Mouse (Mus musculus): ENCODE measurements around the gene Plekho1. TPM values are rescaled to one million over a fixed set of nuclear protein-coding genes. Genes with fewer than 3 reads are reported as not detected.
"Not testable (repeated sequence)": the region's sequence is repeated elsewhere in the genome, so short reads cannot be mapped to it uniquely, and the experiment has no call there.

The Plekho1 gene
- 61.2 and 77.0 TPM in 2 replicates for polyA plus RNA-seq (2015; fragmentation: Nextera tagmentation; extraction: Ambion mirVana)

DNA sequence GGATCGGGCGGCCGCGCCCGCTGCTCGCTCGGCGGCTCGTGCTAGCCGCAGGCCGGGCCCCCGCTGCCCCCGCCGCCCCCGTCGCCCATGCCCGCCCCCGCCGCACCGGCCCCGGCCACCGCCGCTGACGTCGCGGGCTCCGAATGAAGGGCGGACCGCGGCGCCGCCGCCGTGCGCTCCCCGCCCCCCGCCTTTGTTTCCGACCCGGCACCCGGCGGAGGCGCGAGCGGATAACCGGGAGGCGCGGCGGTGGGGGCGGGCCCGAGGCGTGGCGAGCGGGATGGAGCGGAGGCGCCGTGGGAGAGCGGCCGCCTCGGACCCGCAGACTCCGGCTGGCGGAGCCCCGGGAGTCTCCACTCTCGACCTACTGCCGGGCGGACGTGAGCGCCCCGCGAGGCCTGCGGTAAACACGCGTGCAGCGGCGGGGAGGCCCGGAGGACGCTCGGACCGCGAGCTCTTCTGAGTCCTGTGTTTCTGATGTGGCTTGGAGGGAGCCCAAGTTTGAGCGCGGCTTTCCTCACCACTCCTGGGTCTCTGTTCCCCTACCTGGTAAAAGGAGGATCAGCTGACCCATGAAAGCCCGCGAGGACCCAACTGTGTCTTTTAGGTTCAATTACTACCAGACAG, at the start of gene Plekho1:
Gene Plekho1, minus strand, starts transcription at position 200 of the 627 bp plus-strand sequence.
- peak within 1 kb of the TSS; percentile 89 for H3K9ac ChIP-seq (replicated peaks)
- under 1% methylated on average over 54 of the region's 84 CpGs for WGBS
- H3K36me3 ChIP-seq: peaks cover 24% of the 10 kb centered on the region
- H3K4me1 ChIP-seq (replicated peaks): peaks cover 65% of the 10 kb centered on the region
- H3K9me3 ChIP-seq: no peaks in the 10 kb centered on the region
- no peaks in the 10 kb centered on the region for H3K27me3 ChIP-seq
- peak within 1 kb of the TSS; percentile 99 for H3K27ac ChIP-seq
- peak within 1 kb of the TSS; percentile 88 for H3K4me2 ChIP-seq (replicated peaks)
- peak within 1 kb of the TSS; percentile 86 for H3K4me3 ChIP-seq (replicated peaks)
- peak; percentile 74 for ATAC-seq

DNA sequence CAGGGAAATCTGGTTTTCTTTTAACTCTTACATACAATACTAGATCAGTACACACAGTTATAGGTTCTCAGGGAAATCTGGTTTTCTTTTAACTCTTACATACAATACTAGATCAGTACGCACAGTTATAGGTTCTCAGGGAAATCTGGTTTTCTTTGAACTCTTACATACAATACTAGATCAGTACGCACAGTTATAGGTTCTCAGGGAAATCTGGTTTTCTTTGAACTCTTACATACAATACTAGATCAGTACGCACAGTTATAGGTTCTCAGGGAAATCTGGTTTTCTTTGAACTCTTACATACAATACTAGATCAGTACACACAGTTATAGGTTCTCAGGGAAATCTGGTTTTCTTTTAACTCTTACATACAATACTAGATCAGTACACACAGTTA, 48.8 kb upstream of the Plekho1 start:
- ATAC-seq; H3K4me2 ChIP-seq (replicated peaks); H3K27me3 ChIP-seq; H3K4me1 ChIP-seq (replicated peaks); H3K9ac ChIP-seq (replicated peaks); H3K9me3 ChIP-seq; H3K4me3 ChIP-seq (replicated peaks); H3K27ac ChIP-seq: not testable (repeated sequence)
- WGBS: 88% methylated on average over 3 of the region's 3 CpGs
- peaks cover 27% of the 10 kb centered on the region for H3K36me3 ChIP-seq

DNA sequence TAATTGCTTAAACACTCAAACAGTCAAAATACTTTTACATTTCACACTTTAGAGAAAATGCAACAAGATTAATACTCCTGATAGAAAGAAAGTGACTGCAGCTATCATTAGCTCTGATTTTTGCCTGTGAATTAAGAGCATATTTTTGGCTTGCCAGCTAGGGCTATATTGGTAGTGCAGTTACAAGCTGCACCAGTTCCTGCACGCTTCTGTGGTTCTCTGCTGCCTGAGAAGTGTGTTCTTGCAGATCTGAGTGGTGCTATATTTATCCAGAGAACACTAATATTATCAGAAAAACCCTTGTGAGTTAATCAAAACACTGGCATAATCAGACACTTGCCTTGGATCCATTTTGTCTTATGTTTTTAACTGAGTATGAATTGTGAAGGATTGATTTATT, 47.3 kb upstream of the Plekho1 start:
- no peak for ATAC-seq

DNA sequence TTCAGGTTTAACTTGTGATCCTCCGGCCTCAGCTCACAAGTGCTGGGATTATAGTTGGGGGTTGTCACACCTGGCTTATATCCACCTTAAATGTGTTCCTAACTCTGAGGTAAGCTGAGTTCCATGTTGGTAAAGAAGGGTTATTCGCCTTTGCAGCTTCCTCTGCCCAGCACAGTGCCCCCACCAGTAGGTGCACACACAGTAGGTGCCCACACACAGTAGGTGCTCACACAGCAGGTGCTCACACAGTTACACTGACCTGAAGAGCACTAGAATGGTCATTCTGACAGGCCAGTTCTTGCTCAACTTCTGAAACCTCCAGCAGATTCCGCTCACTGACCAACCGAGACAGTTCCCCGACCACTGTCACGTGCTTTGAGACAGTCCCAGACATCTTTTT, 45.3 kb upstream of the Plekho1 start:
- no peak overlapping the region for H3K9ac ChIP-seq (replicated peaks)
- no peak for ATAC-seq
- no peak overlapping the region for H3K4me2 ChIP-seq (replicated peaks)
- no peaks in the 10 kb centered on the region for H3K27me3 ChIP-seq
- H3K27ac ChIP-seq: no peak overlapping the region
- H3K36me3 ChIP-seq: peaks cover 27% of the 10 kb centered on the region
- no peaks in the 10 kb centered on the region for H3K4me1 ChIP-seq (replicated peaks)
- WGBS: 95% methylated on average over 6 of the region's 6 CpGs
- H3K4me3 ChIP-seq (replicated peaks): no peak overlapping the region
- no peaks in the 10 kb centered on the region for H3K9me3 ChIP-seq

More for the DNA sequence above, 47.3 kb upstream of the Plekho1 start:
- Histone ChIP-seq H3K27me3 (no peaks in the 10 kb centered on the region), H3K27ac (no peak overlapping the region), H3K36me3 (peaks cover 32% of the 10 kb centered on the region), H3K4me2 (replicated peaks) (no peak overlapping the region), H3K9me3 (no peaks in the 10 kb centered on the region), H3K9ac (replicated peaks) (no peak overlapping the region), H3K4me1 (replicated peaks) (no peaks in the 10 kb centered on the region), H3K4me3 (replicated peaks) (no peak overlapping the region)
- WGBS: 94% methylated on average over 1 of the region's 1 CpGs

DNA sequence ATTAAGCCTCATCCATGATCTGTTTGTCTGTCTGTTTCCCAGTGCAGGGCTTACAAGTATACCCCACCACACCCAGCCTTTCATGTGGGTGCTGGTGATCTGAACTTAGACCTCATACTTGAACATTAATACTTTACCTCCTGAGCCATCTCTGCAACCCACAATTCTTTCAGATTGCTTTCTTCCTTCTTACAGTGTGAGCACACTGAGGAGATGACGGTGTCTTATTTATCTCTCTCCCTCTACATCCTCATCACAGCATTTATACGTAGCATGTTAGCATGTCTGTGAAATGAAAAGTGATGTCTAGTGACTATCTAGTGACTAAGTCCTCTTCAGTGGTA, 44.8 kb upstream of the Plekho1 start:
- no peak overlapping the region for H3K27ac ChIP-seq
- no peak overlapping the region for H3K9ac ChIP-seq (replicated peaks)
- no peaks in the 10 kb centered on the region for H3K4me1 ChIP-seq (replicated peaks)
- H3K4me3 ChIP-seq (replicated peaks): no peak overlapping the region
- H3K4me2 ChIP-seq (replicated peaks): no peak overlapping the region
- H3K36me3 ChIP-seq: peaks cover 25% of the 10 kb centered on the region
- H3K9me3 ChIP-seq: no peaks in the 10 kb centered on the region
- 96% methylated on average over 2 of the region's 2 CpGs for WGBS
- no peak for ATAC-seq
- no peaks in the 10 kb centered on the region for H3K27me3 ChIP-seq

DNA sequence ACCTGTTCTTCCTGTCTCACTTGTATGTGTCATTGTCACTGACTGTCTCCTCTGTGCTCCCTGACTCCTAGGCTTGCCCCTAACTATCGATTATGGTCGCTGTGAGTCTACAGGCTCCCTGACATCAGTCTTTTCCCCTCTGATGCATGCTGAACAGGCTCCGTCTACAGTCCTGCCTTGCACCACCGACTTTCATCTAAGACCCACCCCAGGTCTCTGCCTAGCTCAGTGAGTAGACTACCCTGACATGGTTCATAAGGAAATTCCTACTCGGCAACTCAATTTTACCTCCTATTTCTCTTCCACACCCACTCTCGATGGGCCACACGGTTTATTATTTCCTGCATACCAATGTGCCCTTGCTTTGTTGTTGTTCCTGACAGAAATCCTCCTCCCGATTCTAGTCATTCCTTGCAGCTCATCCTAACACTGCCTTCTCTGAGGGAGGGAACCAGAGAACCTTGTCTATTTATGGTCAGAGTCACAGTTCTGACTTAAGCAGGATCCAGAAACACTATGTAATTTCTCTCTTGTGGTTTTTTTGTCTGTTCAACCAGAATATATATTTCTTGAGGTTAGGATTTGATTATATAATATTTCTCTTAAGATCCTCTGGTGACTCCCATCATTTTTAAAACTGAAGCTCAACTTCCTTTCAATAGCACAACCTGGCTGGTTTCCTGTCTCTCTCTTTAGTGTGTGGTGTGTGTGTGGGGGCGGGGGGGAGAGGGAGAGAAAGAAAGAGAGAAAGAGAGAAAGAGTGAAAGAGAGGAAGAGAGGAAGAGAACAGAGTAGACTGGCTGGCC, 44.3 kb upstream of the Plekho1 start:
- 80% methylated on average over 9 of the region's 9 CpGs for WGBS
- Histone ChIP-seq H3K27me3 (no peaks in the 10 kb centered on the region), H3K9ac (replicated peaks) (no peak overlapping the region), H3K4me1 (replicated peaks) (no peaks in the 10 kb centered on the region), H3K4me2 (replicated peaks) (no peak overlapping the region), H3K36me3 (peaks cover 23% of the 10 kb centered on the region), H3K4me3 (replicated peaks) (no peak overlapping the region), H3K27ac (no peak overlapping the region), H3K9me3 (no peaks in the 10 kb centered on the region)
- ATAC-seq: no peak

DNA sequence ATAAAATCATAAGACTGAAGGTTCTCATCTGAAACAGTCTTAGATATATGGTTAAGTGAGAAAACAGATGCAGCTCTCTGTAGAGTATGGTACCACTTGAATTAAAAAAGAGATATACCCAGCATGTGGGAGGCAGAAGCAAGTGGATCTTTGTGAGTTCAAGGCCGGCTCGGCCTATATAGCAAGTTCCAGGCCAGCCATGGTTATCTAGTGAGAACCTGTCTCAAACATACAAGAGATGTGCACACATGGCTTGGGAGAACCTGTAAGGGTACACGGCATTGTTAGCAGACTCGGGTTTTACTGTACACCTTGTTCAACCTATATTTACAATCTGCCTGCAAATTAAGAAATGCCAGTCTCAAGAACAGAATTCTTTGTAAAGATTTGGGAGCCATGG, 43.0 kb upstream of the Plekho1 start:
- no peak for ATAC-seq
- Histone ChIP-seq H3K27ac (no peak overlapping the region), H3K4me2 (replicated peaks) (no peak overlapping the region), H3K4me3 (replicated peaks) (no peak overlapping the region), H3K27me3 (no peaks in the 10 kb centered on the region), H3K36me3 (peaks cover 22% of the 10 kb centered on the region), H3K9ac (replicated peaks) (no peak overlapping the region), H3K4me1 (replicated peaks) (no peaks in the 10 kb centered on the region), H3K9me3 (no peaks in the 10 kb centered on the region)
- WGBS: 95% methylated on average over 4 of the region's 4 CpGs

DNA sequence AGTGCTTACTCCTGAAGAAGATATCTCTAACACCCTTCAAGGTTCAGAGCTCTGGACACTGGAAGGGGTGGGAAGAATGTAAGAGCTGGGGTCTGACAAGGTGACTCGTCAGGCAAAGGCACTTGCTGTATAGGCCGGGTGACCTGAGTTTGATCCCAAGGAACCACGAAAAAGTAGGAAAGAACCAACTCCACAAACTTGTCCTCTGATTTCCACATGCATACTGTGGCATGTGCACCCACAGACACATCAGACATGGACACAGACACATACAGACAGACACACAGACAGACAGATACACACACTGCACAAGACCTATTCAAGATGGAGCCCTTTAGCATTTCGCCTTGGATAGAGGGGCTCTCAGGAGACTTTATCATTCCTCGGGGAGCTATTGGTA, 42.4 kb upstream of the Plekho1 start:
- peaks cover 28% of the 10 kb centered on the region for H3K36me3 ChIP-seq
- H3K9ac ChIP-seq (replicated peaks): no peak overlapping the region
- WGBS: 85% methylated on average over 5 of the region's 5 CpGs
- H3K9me3 ChIP-seq: no peaks in the 10 kb centered on the region
- H3K27me3 ChIP-seq: no peaks in the 10 kb centered on the region
- no peak overlapping the region for H3K27ac ChIP-seq
- no peaks in the 10 kb centered on the region for H3K4me1 ChIP-seq (replicated peaks)
- no peak for ATAC-seq
- no peak overlapping the region for H3K4me2 ChIP-seq (replicated peaks)
- no peak overlapping the region for H3K4me3 ChIP-seq (replicated peaks)

DNA sequence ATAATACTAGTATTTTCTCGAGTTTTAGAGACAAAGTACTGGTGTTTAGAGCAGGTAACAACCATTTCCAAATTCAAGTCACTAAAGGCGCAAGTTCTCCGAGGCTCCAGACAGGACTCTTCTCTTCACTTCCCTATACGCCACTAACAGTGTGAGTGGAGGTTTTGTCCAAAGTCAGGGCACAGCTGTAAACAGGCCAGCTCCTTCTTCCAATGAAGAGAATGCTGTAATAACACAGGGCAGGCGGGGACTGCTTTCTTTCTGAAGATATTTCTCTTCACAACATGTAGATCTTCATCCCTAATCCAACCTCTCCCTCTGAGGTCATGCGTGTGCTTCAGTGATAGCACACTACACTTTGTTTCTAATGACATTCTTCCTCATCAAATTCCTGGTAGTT, 41.0 kb upstream of the Plekho1 start:
- no peaks in the 10 kb centered on the region for H3K4me1 ChIP-seq (replicated peaks)
- H3K27me3 ChIP-seq: no peaks in the 10 kb centered on the region
- WGBS: 93% methylated on average over 6 of the region's 6 CpGs
- H3K4me3 ChIP-seq (replicated peaks): no peak overlapping the region
- no peaks in the 10 kb centered on the region for H3K9me3 ChIP-seq
- no peak for ATAC-seq
- no peak overlapping the region for H3K9ac ChIP-seq (replicated peaks)
- H3K4me2 ChIP-seq (replicated peaks): no peak overlapping the region
- H3K27ac ChIP-seq: no peak overlapping the region
- H3K36me3 ChIP-seq: peaks cover 38% of the 10 kb centered on the region

DNA sequence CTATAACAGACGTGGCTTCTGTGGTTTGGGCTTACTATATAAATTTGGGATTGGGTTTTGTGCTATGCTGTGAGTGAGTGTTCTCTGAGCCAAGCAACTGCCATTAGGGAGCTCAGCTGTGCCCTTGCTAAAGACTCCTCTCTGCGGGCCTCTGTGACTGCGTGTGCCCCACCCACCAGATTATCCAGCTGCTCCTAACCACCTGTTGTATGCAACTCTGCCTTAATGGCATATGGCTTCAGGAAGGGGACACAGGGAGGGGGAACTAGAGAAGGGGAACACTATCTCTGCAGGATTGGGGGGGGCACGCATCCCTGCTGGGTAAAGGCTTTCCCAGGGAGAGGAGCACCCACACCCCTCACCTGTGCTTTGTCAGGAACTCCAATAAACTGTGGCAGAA, 37.2 kb upstream of the Plekho1 start:
- Histone ChIP-seq H3K4me2 (replicated peaks) (no peak overlapping the region), H3K27me3 (no peaks in the 10 kb centered on the region), H3K36me3 (peaks cover 40% of the 10 kb centered on the region), H3K4me1 (replicated peaks) (no peaks in the 10 kb centered on the region), H3K4me3 (replicated peaks) (no peak overlapping the region), H3K27ac (no peak overlapping the region), H3K9me3 (no peaks in the 10 kb centered on the region), H3K9ac (replicated peaks) (no peak overlapping the region)
- WGBS: 87% methylated on average over 4 of the region's 4 CpGs
- no peak for ATAC-seq

DNA sequence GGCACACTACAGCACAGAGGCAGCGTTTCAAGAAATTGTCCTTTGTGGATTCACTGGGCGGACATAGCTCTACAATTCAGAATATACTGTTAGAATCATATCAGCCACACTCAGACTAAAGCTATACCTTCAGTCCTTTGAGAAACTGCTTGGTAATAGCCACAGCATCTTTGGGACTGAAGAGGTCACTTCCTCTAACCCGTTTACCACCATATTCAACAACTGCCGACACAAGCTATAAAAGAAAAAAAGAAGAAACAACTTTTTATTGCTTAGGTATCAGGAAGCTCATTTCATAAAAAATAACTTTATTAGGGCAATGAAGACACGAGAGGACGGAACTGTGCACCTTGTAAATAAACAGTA, 36.8 kb upstream of the Plekho1 start:
- 93% methylated on average over 6 of the region's 6 CpGs for WGBS
- Histone ChIP-seq H3K27me3 (no peaks in the 10 kb centered on the region), H3K4me1 (replicated peaks) (no peaks in the 10 kb centered on the region), H3K36me3 (peaks cover 39% of the 10 kb centered on the region), H3K9ac (replicated peaks) (no peak overlapping the region), H3K4me3 (replicated peaks) (no peak overlapping the region), H3K4me2 (replicated peaks) (no peak overlapping the region), H3K27ac (no peak overlapping the region), H3K9me3 (no peaks in the 10 kb centered on the region)
- ATAC-seq: no peak

DNA sequence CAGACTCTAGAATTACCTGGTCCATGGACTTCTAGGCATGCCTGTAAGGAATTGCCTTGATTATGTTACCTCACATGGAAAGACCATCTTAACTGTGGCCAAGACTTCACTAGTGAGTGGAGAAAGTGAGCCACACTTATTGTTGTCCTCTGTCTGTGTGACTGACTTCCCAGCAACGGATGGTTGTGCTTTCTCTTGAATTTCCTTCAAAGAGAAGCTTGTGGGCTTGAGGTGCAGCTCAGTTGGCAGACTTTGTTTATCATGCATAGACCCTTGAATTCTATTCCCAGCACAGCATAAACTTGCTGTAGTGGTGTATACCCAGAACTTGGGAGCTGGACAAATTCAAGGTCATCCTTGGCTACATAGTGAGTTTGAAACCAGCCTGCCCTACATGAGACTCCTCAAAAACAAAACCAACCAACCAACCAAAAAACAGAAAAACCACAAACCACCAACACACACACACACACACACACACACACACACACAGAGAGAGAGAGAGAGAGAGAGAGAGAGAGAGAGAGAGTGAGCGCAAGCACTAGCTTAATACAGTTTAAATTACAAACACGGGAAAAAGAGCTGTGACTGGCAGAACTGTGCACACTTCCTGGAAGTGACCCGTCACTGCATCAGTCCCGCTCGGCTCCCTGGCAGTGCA, 36.3 kb upstream of the Plekho1 start:
- peaks cover 39% of the 10 kb centered on the region for H3K36me3 ChIP-seq
- H3K27me3 ChIP-seq: no peaks in the 10 kb centered on the region
- ATAC-seq: no peak
- no peak overlapping the region for H3K4me2 ChIP-seq (replicated peaks)
- H3K4me1 ChIP-seq (replicated peaks): no peaks in the 10 kb centered on the region
- no peak overlapping the region for H3K27ac ChIP-seq
- H3K4me3 ChIP-seq (replicated peaks): no peak overlapping the region
- no peak overlapping the region for H3K9ac ChIP-seq (replicated peaks)
- H3K9me3 ChIP-seq: no peaks in the 10 kb centered on the region
- WGBS: 92% methylated on average over 6 of the region's 6 CpGs
